Mouse (Mus musculus): ENCODE data around the gene Trcg1. TPM values are rescaled to one million over a fixed set of nuclear protein-coding genes. Genes with fewer than 3 reads are reported as not detected.
A peak's percentile ranks its signal among the peaks of the same experiment; 100 is the strongest.

Gene Trcg1
- polyA plus RNA-seq, 1 experiment from 2014 or later = not detected

DNA sequence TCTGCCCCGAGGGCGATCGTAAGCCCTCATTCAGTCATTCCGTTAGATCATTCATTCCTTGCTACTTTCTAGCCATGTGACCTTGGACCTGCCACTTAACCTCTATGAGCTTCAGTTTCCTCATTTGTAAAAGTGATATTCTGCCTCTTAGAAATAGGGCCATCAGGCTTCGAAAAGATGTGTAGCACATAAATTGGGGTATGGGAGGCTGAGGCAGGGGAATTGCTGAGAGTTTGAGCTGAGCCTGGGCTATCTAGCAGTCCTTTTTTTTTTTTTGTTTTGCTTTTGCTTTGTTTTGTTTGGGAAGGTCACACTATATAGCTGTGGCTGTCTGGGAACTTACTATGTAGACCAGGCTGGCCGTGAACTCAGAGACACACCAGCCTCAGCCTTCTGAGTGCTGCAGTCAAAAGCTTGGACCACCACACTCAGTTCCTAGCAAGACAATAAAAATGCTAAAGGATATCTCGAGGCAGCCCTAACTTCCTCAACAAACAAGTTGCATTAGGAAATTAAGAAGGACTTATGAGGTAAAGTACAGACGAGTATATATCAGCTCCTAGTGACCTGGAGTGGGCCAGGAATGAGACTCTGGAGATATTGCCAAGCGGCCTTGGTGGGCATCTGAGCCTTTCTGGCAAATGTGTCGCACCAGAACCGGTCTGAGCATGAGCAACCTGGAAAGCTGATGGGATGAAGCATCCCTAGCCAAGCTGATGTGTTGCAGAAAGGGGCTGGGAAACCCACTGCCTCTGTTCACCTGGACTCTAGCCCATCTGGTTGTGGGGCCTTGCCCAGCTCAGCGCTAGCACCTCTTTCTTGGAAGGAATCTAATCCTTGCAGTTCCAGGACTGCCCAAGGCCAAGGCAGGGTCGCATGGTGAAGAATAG is 26.7 kb downstream of the Trcg1 start:
- peaks cover 17% of the 10 kb centered on the region; the same call in 1 of the 2 replicates for H3K4me1 ChIP-seq (ENCODE audit: control insufficient read depth, insufficient read depth, low read length)
- H3K27me3 ChIP-seq (ENCODE audit: control insufficient read depth, insufficient read depth, low read length) = no peaks in the 10 kb centered on the region
- peak overlapping the region; percentile 82 for H3K4me3 ChIP-seq (ENCODE audit: low read length)
- no peak for ATAC-seq (ENCODE audit: low FRiP score, low TSS enrichment)
- no peaks in the 10 kb centered on the region for H3K9me3 ChIP-seq (ENCODE audit: control insufficient read depth, low read length)
- 52% methylated on average over 13 of the region's 13 CpGs for WGBS
- peak overlapping the region; percentile 93 for H3K4me2 ChIP-seq (replicated peaks; ENCODE audit: low read depth, low read length)
- H3K36me3 ChIP-seq (ENCODE audit: control insufficient read depth, insufficient read depth, low read length) = peaks cover 10% of the 10 kb centered on the region
- peak overlapping the region; percentile 93; the same call in 1 of the 2 replicates for H3K9ac ChIP-seq (ENCODE audit: low read depth, low read length)
- H3K27ac ChIP-seq (ENCODE audit: low read depth, low read length) = no peak overlapping the region

DNA sequence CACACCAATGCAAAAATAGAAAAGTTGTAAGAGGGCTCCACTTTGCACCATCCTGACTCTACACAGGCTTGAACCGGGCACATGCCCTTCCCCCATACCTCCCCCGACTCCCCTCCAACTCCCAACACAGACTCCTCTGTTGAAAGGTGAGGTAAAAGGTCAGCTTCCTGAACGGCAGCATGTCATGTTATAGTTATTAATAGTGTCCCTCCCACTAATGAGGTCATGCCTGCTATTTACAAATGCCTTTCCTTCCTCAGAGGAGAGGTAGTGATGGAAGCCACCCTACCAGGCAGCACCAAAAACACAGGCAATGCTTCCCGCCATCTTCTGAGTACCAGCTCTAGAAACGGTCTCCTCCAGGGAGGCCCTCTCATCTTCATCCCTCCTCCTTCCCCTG is 28.8 kb downstream of the Trcg1 start:
- ATAC-seq (ENCODE audit: low FRiP score, low TSS enrichment) = no peak
- 14% methylated on average over 5 of the region's 5 CpGs for WGBS
- H3K9ac ChIP-seq (ENCODE audit: low read depth, low read length) = no peak overlapping the region
- H3K4me1 ChIP-seq (ENCODE audit: control insufficient read depth, insufficient read depth, low read length) = peaks cover 35% of the 10 kb centered on the region; the same call in 1 of the 2 replicates
- no peak overlapping the region for H3K27ac ChIP-seq (ENCODE audit: low read depth, low read length)
- H3K9me3 ChIP-seq (ENCODE audit: control insufficient read depth, low read length) = no peaks in the 10 kb centered on the region
- H3K4me2 ChIP-seq (replicated peaks; ENCODE audit: low read depth, low read length) = no peak overlapping the region
- no peak overlapping the region for H3K4me3 ChIP-seq (ENCODE audit: low read length)
- H3K36me3 ChIP-seq (ENCODE audit: control insufficient read depth, insufficient read depth, low read length) = no peaks in the 10 kb centered on the region
- H3K27me3 ChIP-seq (ENCODE audit: control insufficient read depth, insufficient read depth, low read length) = no peaks in the 10 kb centered on the region

DNA sequence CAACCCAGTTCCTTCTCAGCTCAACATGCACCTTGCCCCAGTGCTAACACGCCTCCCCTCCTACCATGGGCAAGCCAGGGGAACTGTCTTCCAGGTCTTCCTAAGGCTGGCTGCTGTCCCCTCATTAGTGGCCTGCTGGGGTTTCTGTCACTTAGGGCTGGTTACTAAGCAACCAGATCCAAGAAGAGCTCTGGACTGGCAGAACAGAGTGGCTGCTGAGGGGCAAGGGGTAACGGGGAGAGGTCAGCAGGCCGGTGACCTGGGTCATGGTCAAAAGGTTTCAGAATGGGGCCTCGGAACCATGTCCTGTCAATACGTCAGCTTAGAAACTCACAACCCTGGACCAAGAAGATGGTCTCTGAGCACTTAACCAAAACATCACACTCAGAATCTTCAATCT is 31.1 kb downstream of the Trcg1 start:
- no peak for ATAC-seq (ENCODE audit: low FRiP score, low TSS enrichment)
- WGBS = 38% methylated on average over 5 of the region's 5 CpGs
- Histone ChIP-seq H3K9me3 (ENCODE audit: control insufficient read depth, low read length) (no peaks in the 10 kb centered on the region), H3K4me2 (replicated peaks; ENCODE audit: low read depth, low read length) (no peak overlapping the region), H3K36me3 (ENCODE audit: control insufficient read depth, insufficient read depth, low read length) (no peaks in the 10 kb centered on the region), H3K27me3 (ENCODE audit: control insufficient read depth, insufficient read depth, low read length) (no peaks in the 10 kb centered on the region), H3K27ac (ENCODE audit: low read depth, low read length) (no peak overlapping the region), H3K4me1 (ENCODE audit: control insufficient read depth, insufficient read depth, low read length) (peaks cover 42% of the 10 kb centered on the region), H3K9ac (ENCODE audit: low read depth, low read length) (0 out of 2 replicates have a peak overlapping the region, but pooled peaks have one; percentile 12), H3K4me3 (ENCODE audit: low read length) (no peak overlapping the region)

DNA sequence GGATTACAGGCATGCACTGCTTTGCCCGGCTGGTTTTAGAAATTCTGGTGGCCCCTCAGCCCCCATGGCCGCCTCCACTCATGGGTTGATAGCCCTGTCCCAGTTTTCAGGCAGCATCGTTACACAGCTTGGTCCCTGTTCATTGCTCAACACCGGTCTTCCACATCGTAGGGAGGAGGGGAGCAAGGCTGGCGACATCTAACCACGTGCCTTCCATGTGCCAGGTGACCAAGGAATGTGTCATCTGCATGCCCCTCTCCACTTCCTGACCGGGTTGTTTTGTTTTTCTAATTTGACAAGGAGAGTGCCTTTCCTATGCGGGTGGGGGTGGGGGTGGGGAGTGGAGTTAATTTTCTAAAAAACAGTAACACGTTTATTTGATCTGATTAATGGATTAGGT is 31.7 kb downstream of the Trcg1 start:
- Histone ChIP-seq H3K27me3 (ENCODE audit: control insufficient read depth, insufficient read depth, low read length) (no peaks in the 10 kb centered on the region), H3K36me3 (ENCODE audit: control insufficient read depth, insufficient read depth, low read length) (no peaks in the 10 kb centered on the region), H3K4me3 (ENCODE audit: low read length) (no peak overlapping the region), H3K9me3 (ENCODE audit: control insufficient read depth, low read length) (no peaks in the 10 kb centered on the region), H3K4me2 (replicated peaks; ENCODE audit: low read depth, low read length) (no peak overlapping the region), H3K4me1 (ENCODE audit: control insufficient read depth, insufficient read depth, low read length) (peaks cover 42% of the 10 kb centered on the region), H3K9ac (ENCODE audit: low read depth, low read length) (no peak overlapping the region), H3K27ac (ENCODE audit: low read depth, low read length) (no peak overlapping the region)
- ATAC-seq (ENCODE audit: low FRiP score, low TSS enrichment) = no peak
- WGBS = 22% methylated on average over 10 of the region's 10 CpGs

DNA sequence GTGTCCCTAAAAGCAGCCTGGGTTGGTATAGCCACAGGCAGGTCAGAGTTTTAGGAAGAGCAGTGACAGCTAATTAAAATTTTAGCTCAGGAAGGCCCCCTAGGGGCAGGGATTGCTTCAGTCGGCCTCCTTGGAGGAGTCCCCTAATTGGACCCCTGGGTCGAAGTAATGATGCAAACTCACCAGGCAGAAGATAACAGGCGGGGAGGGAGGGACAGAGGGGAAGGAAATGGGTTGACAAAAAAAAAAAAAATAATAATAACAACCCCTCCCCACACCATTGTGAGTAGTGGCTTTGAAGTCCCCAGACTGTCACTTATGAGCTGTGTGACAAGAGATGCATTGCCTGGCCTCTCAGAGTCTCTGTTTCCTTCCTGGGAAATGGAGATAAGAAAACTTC is 32.2 kb downstream of the Trcg1 start:
- Histone ChIP-seq H3K27ac (ENCODE audit: low read depth, low read length) (no peak overlapping the region), H3K9ac (ENCODE audit: low read depth, low read length) (no peak overlapping the region), H3K4me1 (ENCODE audit: control insufficient read depth, insufficient read depth, low read length) (peaks cover 42% of the 10 kb centered on the region), H3K36me3 (ENCODE audit: control insufficient read depth, insufficient read depth, low read length) (no peaks in the 10 kb centered on the region), H3K9me3 (ENCODE audit: control insufficient read depth, low read length) (no peaks in the 10 kb centered on the region), H3K27me3 (ENCODE audit: control insufficient read depth, insufficient read depth, low read length) (no peaks in the 10 kb centered on the region), H3K4me3 (ENCODE audit: low read length) (no peak overlapping the region), H3K4me2 (replicated peaks; ENCODE audit: low read depth, low read length) (no peak overlapping the region)
- 28% methylated on average over 3 of the region's 3 CpGs for WGBS
- ATAC-seq (ENCODE audit: low FRiP score, low TSS enrichment) = no peak

DNA sequence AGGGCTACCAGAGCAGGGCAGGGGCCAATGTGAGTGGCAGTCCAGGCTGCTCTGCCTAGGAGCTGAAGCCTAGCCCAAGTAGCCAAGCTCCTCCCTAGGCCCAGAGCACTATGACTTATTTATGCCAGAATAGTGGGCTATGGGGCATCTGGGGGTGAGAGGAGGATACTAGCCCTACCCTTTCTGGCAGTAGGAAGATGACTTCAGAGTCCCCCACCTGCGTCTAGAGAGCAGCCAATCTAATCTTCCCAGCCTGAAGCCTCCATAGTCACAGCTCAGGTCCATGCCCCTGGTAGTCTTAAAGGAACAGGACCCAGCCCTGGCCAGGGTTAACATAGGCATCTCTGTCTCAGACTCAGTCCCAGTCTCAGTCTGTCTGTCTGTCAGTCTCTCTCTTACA is 33.0 kb downstream of the Trcg1 start:
- no peak for ATAC-seq (ENCODE audit: low FRiP score, low TSS enrichment)
- H3K4me3 ChIP-seq (ENCODE audit: low read length) = no peak overlapping the region
- WGBS = 19% methylated on average over 1 of the region's 1 CpGs
- H3K27ac ChIP-seq (ENCODE audit: low read depth, low read length) = no peak overlapping the region
- no peak overlapping the region for H3K4me2 ChIP-seq (replicated peaks; ENCODE audit: low read depth, low read length)
- H3K36me3 ChIP-seq (ENCODE audit: control insufficient read depth, insufficient read depth, low read length) = no peaks in the 10 kb centered on the region
- H3K9ac ChIP-seq (ENCODE audit: low read depth, low read length) = no peak overlapping the region
- H3K9me3 ChIP-seq (ENCODE audit: control insufficient read depth, low read length) = no peaks in the 10 kb centered on the region
- no peaks in the 10 kb centered on the region for H3K27me3 ChIP-seq (ENCODE audit: control insufficient read depth, insufficient read depth, low read length)
- H3K4me1 ChIP-seq (ENCODE audit: control insufficient read depth, insufficient read depth, low read length) = peaks cover 48% of the 10 kb centered on the region

DNA sequence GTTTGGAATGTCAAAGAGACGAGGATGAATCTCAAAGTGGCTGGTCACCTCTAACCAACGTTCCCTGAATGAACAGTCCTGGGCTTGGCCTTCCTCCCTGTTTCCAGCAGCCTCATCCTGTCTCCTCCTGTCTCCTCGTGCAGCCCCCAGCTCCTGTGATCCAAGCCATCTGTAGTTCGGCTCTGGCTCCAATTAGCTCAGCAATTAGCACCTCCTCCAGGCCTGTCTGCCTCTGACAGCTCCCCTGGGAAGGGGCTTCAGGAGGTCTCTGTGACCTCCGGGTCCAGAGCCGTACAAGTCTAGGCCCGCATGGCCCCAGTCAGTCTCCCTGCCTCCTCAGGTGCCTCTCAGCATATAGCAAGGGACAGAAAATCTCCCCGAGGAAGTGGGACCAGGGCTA is 34.0 kb downstream of the Trcg1 start:
- H3K4me3 ChIP-seq (ENCODE audit: low read length) = no peak overlapping the region
- 0 out of 2 replicates have a peak, but pooled peaks have one; percentile 29 for ATAC-seq (ENCODE audit: low FRiP score, low TSS enrichment)
- no peaks in the 10 kb centered on the region for H3K27me3 ChIP-seq (ENCODE audit: control insufficient read depth, insufficient read depth, low read length)
- WGBS = 10% methylated on average over 8 of the region's 8 CpGs
- H3K9ac ChIP-seq (ENCODE audit: low read depth, low read length) = 0 out of 2 replicates have a peak overlapping the region, but pooled peaks have one; percentile 13
- H3K4me1 ChIP-seq (ENCODE audit: control insufficient read depth, insufficient read depth, low read length) = peaks cover 44% of the 10 kb centered on the region
- no peaks in the 10 kb centered on the region for H3K9me3 ChIP-seq (ENCODE audit: control insufficient read depth, low read length)
- H3K36me3 ChIP-seq (ENCODE audit: control insufficient read depth, insufficient read depth, low read length) = no peaks in the 10 kb centered on the region
- H3K4me2 ChIP-seq (replicated peaks; ENCODE audit: low read depth, low read length) = no peak overlapping the region
- H3K27ac ChIP-seq (ENCODE audit: low read depth, low read length) = no peak overlapping the region

DNA sequence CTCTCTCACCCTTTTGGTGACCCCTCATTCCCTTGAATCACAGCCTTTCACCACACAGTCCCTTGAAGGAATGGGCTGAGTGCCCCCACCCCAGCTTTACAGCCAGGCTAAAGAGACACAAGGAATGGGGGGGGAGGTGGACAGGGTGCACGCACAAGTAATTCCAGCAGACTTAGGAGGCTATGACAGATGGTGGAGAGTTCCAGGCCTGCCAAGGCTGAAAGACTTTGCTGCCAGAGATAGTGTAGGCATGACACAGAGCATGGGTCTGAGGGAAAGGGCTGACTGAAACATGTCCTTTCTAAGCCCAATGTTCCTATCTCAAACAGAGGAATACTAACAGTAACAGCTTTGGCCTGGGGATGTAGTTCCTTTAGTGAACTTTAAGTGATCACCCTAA is 34.7 kb downstream of the Trcg1 start:
- no peak overlapping the region for H3K27ac ChIP-seq (ENCODE audit: low read depth, low read length)
- no peaks in the 10 kb centered on the region for H3K9me3 ChIP-seq (ENCODE audit: control insufficient read depth, low read length)
- H3K9ac ChIP-seq (ENCODE audit: low read depth, low read length) = no peak overlapping the region
- peaks cover 44% of the 10 kb centered on the region for H3K4me1 ChIP-seq (ENCODE audit: control insufficient read depth, insufficient read depth, low read length)
- H3K27me3 ChIP-seq (ENCODE audit: control insufficient read depth, insufficient read depth, low read length) = no peaks in the 10 kb centered on the region
- H3K4me3 ChIP-seq (ENCODE audit: low read length) = no peak overlapping the region
- no peak overlapping the region for H3K4me2 ChIP-seq (replicated peaks; ENCODE audit: low read depth, low read length)
- ATAC-seq (ENCODE audit: low FRiP score, low TSS enrichment) = no peak
- 16% methylated on average over 1 of the region's 1 CpGs for WGBS
- no peaks in the 10 kb centered on the region for H3K36me3 ChIP-seq (ENCODE audit: control insufficient read depth, insufficient read depth, low read length)

DNA sequence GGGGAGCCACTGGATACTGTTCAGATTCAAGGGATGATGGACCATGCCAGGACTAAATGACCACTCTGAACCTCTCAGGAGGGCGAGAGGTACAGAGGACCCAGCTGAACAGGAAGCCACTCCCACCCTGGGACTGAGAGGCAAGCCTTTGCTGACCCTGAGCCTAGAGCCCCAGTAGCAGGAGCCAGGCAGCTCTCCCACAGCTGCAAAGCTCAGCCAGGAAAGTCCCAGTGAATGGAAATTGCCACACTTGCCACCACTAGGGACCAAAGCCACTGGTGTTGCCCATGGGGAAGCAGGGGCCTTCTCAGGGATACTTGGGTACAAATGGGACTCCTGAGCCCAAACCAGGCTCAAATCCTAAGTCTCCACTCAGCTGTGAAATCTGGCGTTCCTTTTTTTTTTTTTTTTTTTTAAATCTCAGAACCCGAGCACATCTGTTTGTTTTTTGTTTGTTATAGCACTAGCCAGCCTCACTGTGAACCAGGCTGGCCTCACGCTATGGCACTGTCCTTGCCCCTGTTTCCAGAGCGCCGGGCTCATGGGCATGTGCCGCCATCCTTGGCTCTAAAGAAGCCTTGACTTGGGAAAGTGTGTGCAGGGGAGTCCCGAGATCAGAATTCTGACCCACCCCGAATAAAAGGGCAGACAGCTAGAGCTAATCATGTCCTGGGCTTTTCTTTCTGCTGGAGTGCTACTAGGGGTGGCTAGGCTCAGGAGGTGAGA is 35.6 kb downstream of the Trcg1 start:
- WGBS = 56% methylated on average over 9 of the region's 9 CpGs
- ATAC-seq (ENCODE audit: low FRiP score, low TSS enrichment) = no peak
- no peaks in the 10 kb centered on the region for H3K36me3 ChIP-seq (ENCODE audit: control insufficient read depth, insufficient read depth, low read length)
- H3K27me3 ChIP-seq (ENCODE audit: control insufficient read depth, insufficient read depth, low read length) = no peaks in the 10 kb centered on the region
- no peak overlapping the region for H3K27ac ChIP-seq (ENCODE audit: low read depth, low read length)
- no peak overlapping the region for H3K4me3 ChIP-seq (ENCODE audit: low read length)
- peaks cover 44% of the 10 kb centered on the region for H3K4me1 ChIP-seq (ENCODE audit: control insufficient read depth, insufficient read depth, low read length)
- no peaks in the 10 kb centered on the region for H3K9me3 ChIP-seq (ENCODE audit: control insufficient read depth, low read length)
- no peak overlapping the region for H3K9ac ChIP-seq (ENCODE audit: low read depth, low read length)
- H3K4me2 ChIP-seq (replicated peaks; ENCODE audit: low read depth, low read length) = no peak overlapping the region

Measured in kidney, embryonic 14.5 days (tissue).